Mouse (Mus musculus) olfactory bulb, adult 2 months (tissue): ENCODE data around the gene Atf3.

Experiments
- CTCF ChIP-seq: fragments of 200-500 bp; IDR thresholded peaks from 2 replicates; pipeline ENCODE4 v1.5.1; 2012; ENCODE audit warnings: low read depth, mild to moderate bottlenecking, low read length, moderate library complexity; ENCODE audit not compliant: insufficient read depth
- POLR2A ChIP-seq: fragments of 200-500 bp; IDR thresholded peaks from 2 replicates; pipeline ENCODE4 v1.6.1; 2012; ENCODE audit warnings: mild to moderate bottlenecking, low read depth, low read length, moderate library complexity; ENCODE audit not compliant: insufficient read depth

DNA sequence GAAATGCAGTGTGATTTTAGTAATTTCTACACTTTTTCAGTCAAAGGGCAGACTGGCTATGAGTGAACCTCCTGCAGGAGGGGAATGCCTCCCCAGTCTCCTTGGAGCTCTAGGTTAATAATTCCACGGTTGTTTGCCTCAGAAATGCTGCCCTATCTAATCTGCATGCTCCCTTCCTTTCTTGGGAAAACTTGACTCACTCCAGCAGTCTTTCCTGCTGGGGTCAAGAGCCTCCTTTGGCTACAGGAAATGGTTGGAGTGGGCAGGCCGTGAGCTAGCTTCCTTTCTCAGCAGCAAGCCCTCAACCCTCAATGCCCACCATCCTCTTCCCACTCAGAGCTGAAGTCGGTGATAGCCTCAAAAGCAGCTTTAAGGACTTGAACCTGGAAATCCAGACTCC, 63.5 kb downstream of the Atf3 start:
- TF ChIP-seq CTCF (no peak), POLR2A (no peak)
